Mouse (Mus musculus) liver, embryonic 11.5 days (tissue): ENCODE results near the gene Syp. TPM values are rescaled to one million over a fixed set of nuclear protein-coding genes. Genes with fewer than 3 reads are reported as not detected.

Experiments
- ATAC-seq: fragments of 200-750 bp; cut with Nextera tagmentation; replicated peaks from 2 replicates; pipeline ENCODE4 v1.8.0; 2017; ENCODE audit warnings: moderate number of reproducible peaks, mild to moderate bottlenecking, moderate TSS enrichment, moderate library complexity; ENCODE audit not compliant: low FRiP score
- DNase-seq: peaks from one replicate; pipeline ENCODE4 v3.0.0-alpha.2; 2017; ENCODE audit warnings: low spot score
- H3K27ac ChIP-seq: fragments of 300-500 bp; sonication (generic); 2 replicates; pipeline ENCODE4 v1.5.1; 2014; ENCODE audit warnings: mild to moderate bottlenecking, low read depth, low read length, control low read depth
- H3K27me3 ChIP-seq: fragments of 300-500 bp; sonication (generic); replicated peaks from 2 replicates; pipeline ENCODE4 v1.6.1; 2014; ENCODE audit warnings: low read length, mixed read lengths; ENCODE audit not compliant: control insufficient read depth, insufficient read depth
- H3K36me3 ChIP-seq: fragments of 300-500 bp; sonication (generic); 2 replicates; pipeline ENCODE4 v1.6.1; 2014; ENCODE audit warnings: mild to moderate bottlenecking, low read length, moderate library complexity, mixed read lengths; ENCODE audit not compliant: control insufficient read depth, insufficient read depth
- H3K4me1 ChIP-seq: fragments of 300-500 bp; sonication (generic); replicated peaks from 2 replicates; pipeline ENCODE4 v1.6.1; 2014; ENCODE audit warnings: low read length, mixed read lengths; ENCODE audit not compliant: control insufficient read depth, insufficient read depth
- H3K4me2 ChIP-seq: fragments of 300-500 bp; sonication (generic); 2 replicates; pipeline ENCODE4 v1.6.1; 2014; ENCODE audit warnings: mild to moderate bottlenecking, control low read depth, moderate library complexity
- H3K4me3 ChIP-seq: fragments of 300-500 bp; sonication (generic); 2 replicates; pipeline ENCODE4 v1.5.1; 2014; ENCODE audit warnings: low read depth, low read length, control low read depth
- H3K9ac ChIP-seq: fragments of 300-500 bp; sonication (generic); 2 replicates; pipeline ENCODE4 v1.6.1; 2014; ENCODE audit warnings: low read depth, low read length, control low read depth
- H3K9me3 ChIP-seq: fragments of 300-500 bp; sonication (generic); 2 replicates; pipeline ENCODE4 v1.6.1; 2016; ENCODE audit warnings: low read length, inconsistent platforms, mixed read lengths; ENCODE audit not compliant: control insufficient read depth
- WGBS: fragments of 180-500 bp; shearing (Covaris S2); extraction: QIAGEN DNeasy Blood & Tissue Kit; methylation state at CpG from one replicate; pipeline ENCODE4 v1.1.7; 2014; 5-methylcytosine and 5-hydroxymethylcytosine counted together
- polyA plus RNA-seq: library from polyadenylated mRNA; unstranded; fragments of >200 nt; fragmentation: Nextera tagmentation; extraction: Ambion mirVana; gene quantifications from 2 replicates; pipeline ENCODE4 v1.2.1, GENCODE M21; 2014

Syp gene
- polyA plus RNA-seq, 1 experiment from 2014 or later, result 0.95 TPM

DNA sequence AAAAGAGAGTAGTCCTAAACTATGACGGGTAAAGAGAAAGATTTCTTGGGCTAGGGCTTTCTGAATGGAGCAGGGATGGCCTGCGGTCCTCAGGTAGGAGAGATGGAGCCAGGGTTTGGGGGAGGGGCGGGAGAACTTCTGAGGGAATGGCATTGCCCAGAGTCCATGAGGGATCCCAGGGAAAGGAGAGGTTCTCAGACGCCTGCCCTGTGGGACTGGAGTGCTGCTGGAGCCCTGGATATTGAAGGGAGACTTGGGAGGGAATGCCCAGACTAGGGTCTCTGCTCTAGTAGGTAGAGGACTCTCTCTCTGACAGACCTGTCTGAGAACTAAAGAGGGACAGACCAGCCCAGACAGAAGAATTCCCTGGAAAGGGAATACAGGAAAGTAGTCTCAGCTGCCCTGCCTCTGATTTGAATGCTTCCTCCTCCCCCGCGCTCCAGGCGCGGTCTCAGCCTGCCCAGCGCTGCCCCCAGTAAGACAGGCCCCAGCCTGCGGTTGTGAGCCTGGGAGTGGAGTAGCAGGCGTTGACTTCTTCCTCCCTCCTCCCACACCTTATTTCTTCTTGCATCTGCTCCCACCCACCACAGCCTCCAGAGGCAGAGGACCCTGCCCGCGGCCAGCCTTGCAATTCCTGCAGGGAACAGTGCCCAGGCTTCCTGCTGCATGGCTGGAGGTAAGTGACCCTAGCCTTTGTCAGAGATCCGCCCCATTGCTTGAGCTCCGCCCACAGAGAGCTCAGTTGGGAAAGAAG, 19.9 kb downstream of the Syp start:
- H3K4me1 ChIP-seq, result 0 out of 2 replicates have a peak, but pooled peaks cover 3% of the 10 kb centered on the region
- H3K27me3 ChIP-seq, result no peaks in the 10 kb centered on the region
- peak; percentile 43 for ATAC-seq
- no peaks in the 10 kb centered on the region for H3K9me3 ChIP-seq
- H3K4me2 ChIP-seq, result peak overlapping the region; percentile 68
- no peak for DNase-seq
- H3K27ac ChIP-seq, result no peak overlapping the region
- WGBS, result 19% methylated on average over 15 of the region's 15 CpGs
- no peaks in the 10 kb centered on the region for H3K36me3 ChIP-seq
- H3K9ac ChIP-seq, result no peak overlapping the region; the same call in 1 of the 2 replicates
- H3K4me3 ChIP-seq, result 0 out of 2 replicates have a peak overlapping the region, but pooled peaks have one; percentile 49

DNA sequence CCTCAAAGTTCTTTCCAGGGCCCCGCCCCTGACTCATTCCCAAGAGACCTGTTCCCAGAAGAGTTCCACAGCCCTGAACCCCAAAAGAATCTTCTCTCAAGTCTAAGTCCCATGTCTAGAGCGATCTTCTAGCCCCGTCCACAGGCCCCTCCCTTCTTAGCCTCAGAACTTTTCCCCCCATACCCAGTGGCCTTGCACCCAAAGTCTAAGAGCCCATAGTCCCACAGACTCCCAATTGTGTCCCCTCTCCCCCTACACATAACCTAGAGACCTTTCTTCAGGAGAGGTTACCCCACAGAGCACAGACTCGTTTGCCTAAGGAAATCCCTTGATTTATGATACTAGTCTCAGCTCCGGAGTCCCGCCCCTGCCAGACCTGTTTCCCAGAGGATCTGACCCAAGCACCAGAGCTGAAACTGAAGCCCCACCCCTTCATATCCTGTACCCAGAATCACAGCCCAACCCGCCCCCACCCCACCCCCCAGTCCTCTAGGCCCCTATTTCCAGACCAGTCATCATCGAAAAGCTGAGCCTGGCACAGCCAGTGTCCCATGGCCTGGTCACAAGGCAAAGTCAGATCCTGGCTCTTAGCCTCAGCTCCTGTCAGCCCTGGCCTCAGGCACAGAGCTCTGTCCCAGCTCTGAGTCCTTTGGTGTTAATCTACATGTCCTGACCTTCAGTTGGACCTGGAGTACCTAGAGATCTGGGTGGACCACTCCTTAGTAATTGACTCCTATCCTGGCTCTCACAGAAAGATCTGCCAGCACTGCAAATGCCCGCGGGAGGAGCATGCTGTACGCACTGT, 20.7 kb downstream of the Syp start:
- H3K27ac ChIP-seq, result no peak overlapping the region
- H3K4me2 ChIP-seq, result peak overlapping the region; percentile 68
- no peak overlapping the region for H3K4me3 ChIP-seq
- H3K4me1 ChIP-seq, result 0 out of 2 replicates have a peak, but pooled peaks cover 3% of the 10 kb centered on the region
- no peaks in the 10 kb centered on the region for H3K36me3 ChIP-seq
- no peak overlapping the region for H3K9ac ChIP-seq
- H3K9me3 ChIP-seq, result no peaks in the 10 kb centered on the region
- WGBS, result 59% methylated on average over 11 of the region's 11 CpGs
- H3K27me3 ChIP-seq, result no peaks in the 10 kb centered on the region
- DNase-seq (no peak), ATAC-seq (no peak)

DNA sequence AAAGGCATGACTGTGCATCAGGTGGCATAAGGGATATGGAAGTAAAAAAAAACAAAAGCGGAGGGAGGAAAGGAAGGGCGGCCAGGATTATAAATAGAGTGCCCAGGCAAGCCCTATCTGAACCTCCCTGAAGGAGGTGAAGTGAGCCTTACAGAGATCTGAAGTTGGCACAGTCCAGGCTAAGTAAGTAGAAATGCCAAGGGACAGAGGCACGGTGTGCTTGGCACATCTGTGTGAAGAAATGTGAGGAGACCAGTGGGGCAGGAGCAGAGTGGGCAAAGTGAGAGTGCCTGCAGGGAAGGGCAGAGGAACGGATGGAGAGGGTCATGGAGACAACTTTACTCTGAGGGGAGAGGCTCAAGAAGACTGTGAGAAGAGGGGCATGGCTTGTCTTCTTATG, 22.8 kb downstream of the Syp start:
- Histone ChIP-seq H3K9ac (no peak overlapping the region), H3K4me2 (no peak overlapping the region), H3K27ac (no peak overlapping the region), H3K9me3 (no peaks in the 10 kb centered on the region), H3K27me3 (no peaks in the 10 kb centered on the region), H3K4me1 (0 out of 2 replicates have a peak, but pooled peaks cover 3% of the 10 kb centered on the region), H3K36me3 (no peaks in the 10 kb centered on the region), H3K4me3 (no peak overlapping the region)
- ATAC-seq (no peak), DNase-seq (no peak)
- WGBS, result 74% methylated on average over 4 of the region's 4 CpGs

DNA sequence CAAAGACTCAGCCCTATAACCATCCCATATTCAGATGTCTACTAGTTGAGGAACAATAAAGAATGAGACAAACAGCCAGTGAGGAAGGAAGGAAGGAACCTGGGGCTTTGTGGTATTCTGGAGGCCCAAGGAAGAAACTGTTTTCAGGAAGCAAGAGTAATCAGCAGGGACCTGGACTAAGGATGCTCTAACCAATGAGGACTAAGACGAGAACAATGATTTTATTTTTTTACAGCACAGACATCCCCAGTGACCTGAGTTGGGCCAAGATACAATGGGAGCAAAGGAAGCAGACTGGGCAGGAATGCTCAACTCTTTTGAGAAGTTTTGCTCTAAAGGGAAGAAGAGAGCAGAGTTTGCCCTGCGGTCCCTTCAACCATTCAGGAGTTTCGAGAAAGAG, 24.7 kb downstream of the Syp start:
- WGBS, result 75% methylated on average over 3 of the region's 3 CpGs
- Histone ChIP-seq H3K4me2 (no peak overlapping the region), H3K27ac (no peak overlapping the region), H3K36me3 (no peaks in the 10 kb centered on the region), H3K4me1 (0 out of 2 replicates have a peak, but pooled peaks cover 2% of the 10 kb centered on the region), H3K9me3 (no peaks in the 10 kb centered on the region), H3K9ac (no peak overlapping the region), H3K27me3 (no peaks in the 10 kb centered on the region), H3K4me3 (no peak overlapping the region)
- DNase-seq (no peak), ATAC-seq (no peak)

DNA sequence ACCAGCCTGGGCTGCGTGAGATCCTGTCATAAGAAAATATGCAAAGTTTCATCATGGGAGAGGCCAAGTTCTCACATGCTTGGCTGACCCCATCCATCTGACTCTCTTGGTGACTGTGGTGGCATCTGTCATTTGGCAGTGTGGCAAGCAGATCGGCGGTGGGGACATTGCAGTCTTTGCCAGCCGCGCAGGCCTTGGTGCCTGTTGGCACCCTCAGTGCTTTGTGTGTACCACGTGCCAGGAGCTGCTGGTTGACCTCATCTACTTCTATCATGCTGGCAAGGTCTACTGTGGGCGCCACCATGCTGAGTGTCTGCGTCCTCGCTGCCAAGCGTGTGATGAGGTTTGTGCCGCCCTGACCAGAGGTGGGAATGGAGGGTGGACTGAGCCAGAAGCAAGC, 26.5 kb downstream of the Syp start:
- WGBS, result 94% methylated on average over 11 of the region's 11 CpGs
- no peak overlapping the region for H3K4me2 ChIP-seq
- DNase-seq (no peak), ATAC-seq (no peak)
- no peaks in the 10 kb centered on the region for H3K4me1 ChIP-seq
- H3K4me3 ChIP-seq, result no peak overlapping the region
- no peak overlapping the region for H3K27ac ChIP-seq
- H3K9me3 ChIP-seq, result no peaks in the 10 kb centered on the region
- H3K27me3 ChIP-seq, result no peaks in the 10 kb centered on the region
- no peak overlapping the region for H3K9ac ChIP-seq
- H3K36me3 ChIP-seq, result no peaks in the 10 kb centered on the region

DNA sequence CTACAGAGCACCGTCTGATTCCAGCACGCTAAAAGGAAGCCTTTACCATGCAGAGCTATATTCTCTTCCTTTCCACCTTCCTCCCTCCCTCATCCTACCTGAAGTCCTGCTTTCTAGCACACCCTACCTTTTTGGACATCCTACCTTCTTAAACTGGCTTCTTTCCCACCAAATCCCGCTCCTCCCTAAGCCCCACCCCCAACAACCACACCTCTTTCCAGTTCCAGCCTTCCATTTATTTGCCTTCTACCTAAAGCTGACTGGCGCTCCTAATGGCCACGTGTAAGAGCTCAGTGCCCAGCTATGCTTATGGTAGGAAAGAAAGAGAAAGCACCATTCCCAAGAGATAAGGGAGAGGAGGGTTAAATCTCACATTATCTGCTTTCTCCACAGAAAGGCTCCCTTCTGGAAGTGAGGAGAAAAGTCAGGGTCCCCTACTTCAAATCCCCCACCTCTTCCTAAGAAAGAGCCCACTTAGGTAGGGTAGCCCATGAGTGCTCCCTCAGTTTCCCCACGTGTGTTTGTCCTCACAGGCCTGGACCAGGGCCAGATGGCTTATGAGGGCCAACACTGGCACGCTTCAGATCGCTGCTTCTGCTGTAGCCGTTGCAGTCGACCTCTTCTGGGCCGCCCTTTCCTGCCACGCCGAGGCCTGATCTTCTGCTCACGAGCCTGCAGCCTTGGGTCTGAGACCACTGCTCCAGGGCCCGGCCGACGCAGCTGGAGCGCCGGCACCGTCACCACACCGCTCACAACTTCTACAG, 27.6 kb downstream of the Syp start:
- no peak overlapping the region for H3K9ac ChIP-seq
- no peak overlapping the region for H3K27ac ChIP-seq
- H3K27me3 ChIP-seq, result no peaks in the 10 kb centered on the region
- no peaks in the 10 kb centered on the region for H3K4me1 ChIP-seq
- 74% methylated on average over 21 of the region's 21 CpGs for WGBS
- no peak overlapping the region for H3K4me3 ChIP-seq
- H3K9me3 ChIP-seq, result no peaks in the 10 kb centered on the region
- no peak overlapping the region for H3K4me2 ChIP-seq
- DNase-seq, result no peak
- no peaks in the 10 kb centered on the region for H3K36me3 ChIP-seq
- no peak for ATAC-seq

DNA sequence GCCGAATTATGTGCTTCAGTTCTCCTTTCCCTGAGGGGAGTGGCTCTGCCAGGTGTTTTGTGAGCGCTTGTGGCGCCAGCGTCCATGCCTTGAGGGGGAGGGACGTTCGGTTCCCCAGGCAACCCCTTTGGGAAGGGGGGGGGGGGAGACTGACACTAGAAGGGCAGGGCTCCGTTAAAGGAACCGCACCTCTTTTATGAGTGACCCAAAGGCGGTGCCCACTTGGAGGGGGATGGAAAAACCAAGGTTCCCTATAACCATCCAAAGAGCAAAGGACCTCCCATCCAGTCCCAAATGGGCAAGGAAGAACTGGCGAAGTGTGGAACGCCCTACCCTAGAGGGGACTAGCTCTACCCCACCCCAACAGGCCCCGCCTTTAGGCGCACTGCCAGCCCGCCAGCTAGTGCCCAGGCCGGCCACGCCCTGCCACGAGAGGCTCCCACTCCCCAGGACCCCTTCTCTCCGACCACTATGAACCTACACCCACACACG, 32.2 kb downstream of the Syp start:
- Histone ChIP-seq H3K9me3 (no peaks in the 10 kb centered on the region), H3K36me3 (no peaks in the 10 kb centered on the region), H3K9ac (peak overlapping the region; percentile 59), H3K27ac (no peak overlapping the region), H3K4me3 (peak overlapping the region; percentile 54), H3K4me1 (no peaks in the 10 kb centered on the region; the same call in 1 of the 2 replicates), H3K4me2 (peak overlapping the region; percentile 76), H3K27me3 (no peaks in the 10 kb centered on the region)
- DNase-seq (no peak), ATAC-seq (peak; percentile 60)
- WGBS, result 19% methylated on average over 15 of the region's 19 CpGs

DNA sequence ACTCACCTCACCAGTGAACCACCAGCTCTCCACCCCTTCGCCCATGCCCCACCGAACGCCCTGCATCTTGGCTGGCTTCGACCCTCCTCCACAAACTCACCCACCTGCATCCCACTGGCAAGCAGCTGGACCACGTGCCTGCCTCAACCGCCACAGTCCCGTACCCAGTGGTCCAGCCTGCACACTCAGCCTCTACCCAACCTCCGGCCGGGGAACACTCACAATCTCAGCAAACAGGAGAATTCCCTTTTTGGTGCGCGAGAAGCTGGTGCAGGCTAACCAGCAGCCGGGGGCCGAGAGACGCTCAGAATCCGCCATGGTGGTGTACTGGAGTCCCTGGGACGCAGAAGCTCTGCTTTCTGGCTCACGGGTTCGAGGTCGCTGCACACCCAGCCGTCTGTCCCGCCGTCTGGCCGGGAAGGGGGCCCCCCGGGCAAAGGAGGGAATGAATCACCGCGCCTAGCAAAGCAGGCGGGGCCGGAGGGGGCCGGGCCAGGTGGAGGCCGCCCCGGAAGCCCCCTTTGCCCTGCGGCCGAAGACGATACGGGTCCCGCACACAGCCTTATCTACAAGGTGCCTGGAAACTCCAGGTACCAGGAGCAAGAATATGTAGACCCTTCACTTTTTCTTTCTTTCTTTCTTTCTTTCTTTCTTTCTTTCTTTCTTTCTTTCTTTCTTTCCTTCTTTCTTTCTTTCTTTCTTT, 32.8 kb downstream of the Syp start, which contains the start of gene Plp2:
Gene Plp2, minus strand, starts transcription at position 470 of the 703 bp plus-strand sequence.
- H3K27ac ChIP-seq, result no peak within 1 kb of the TSS
- WGBS, result 12% methylated on average over 33 of the region's 36 CpGs
- ATAC-seq, result peak; percentile 27

More for the DNA sequence above, 32.8 kb downstream of the Syp start, which contains the start of gene Plp2:
- Histone ChIP-seq H3K4me1 (no peaks in the 10 kb centered on the region; the same call in 1 of the 2 replicates), H3K36me3 (no peaks in the 10 kb centered on the region), H3K27me3 (no peaks in the 10 kb centered on the region), H3K9me3 (no peaks in the 10 kb centered on the region), H3K4me2 (peak within 1 kb of the TSS; percentile 76), H3K9ac (peak within 1 kb of the TSS; percentile 59), H3K4me3 (peak within 1 kb of the TSS; percentile 54)
- peak; percentile 40 for DNase-seq
